Mouse (Mus musculus) brain, embryonic 14.5 days (tissue): Measurements from ENCODE around the gene Cadps2. TPM values are rescaled to one million over a fixed set of nuclear protein-coding genes. Genes with fewer than 3 reads are reported as not detected.

Source experiments
- DNase-seq: peaks from one replicate; pipeline ENCODE4 v3.0.0-alpha.2; 2011; ENCODE audit warnings: low read depth
- CTCF ChIP-seq: fragments of 200-500 bp; IDR thresholded peaks from 2 replicates; pipeline ENCODE4 v1.5.1; 2012; ENCODE audit warnings: inconsistent platforms, mild to moderate bottlenecking, moderate library complexity, borderline replicate concordance; ENCODE audit not compliant: insufficient read depth, insufficient read length; ENCODE audit errors: extremely low read depth
- POLR2A ChIP-seq: fragments of 200-500 bp; IDR thresholded peaks from 2 replicates; pipeline ENCODE4 v1.6.1; 2012; ENCODE audit warnings: mild to moderate bottlenecking, inconsistent platforms, borderline replicate concordance; ENCODE audit not compliant: poor library complexity, insufficient read depth, insufficient read length, severe bottlenecking; ENCODE audit errors: extremely low read depth
- polyA plus RNA-seq: library from polyadenylated mRNA; depleted of rRNA; stranded (reverse); fragments of >200 nt; gene quantifications from 2 replicates; pipeline ENCODE4 v1.2.3, GENCODE M21; 2012

Cadps2 gene
- polyA plus RNA-seq, 1 experiment: 7.7 TPM

GRCm38 (mm10) chr6:23471830-23472229, 367.4 kb downstream of the Cadps2 start:
- TF ChIP-seq CTCF (no peak), POLR2A (no peak)
- DNase-seq: no peak

GRCm38 (mm10) chr6:23467885-23468284, 371.3 kb downstream of the Cadps2 start:
- peak; percentile 65 for DNase-seq
- TF ChIP-seq CTCF: no peak
- no peak for TF ChIP-seq POLR2A

- peak; percentile 73 for DNase-seq
- TF ChIP-seq POLR2A (no peak), CTCF (peak; percentile 42; the same call in 1 of the 2 replicates)
Observed at GRCm38 (mm10) chr6:23462600-23463280, 376.5 kb downstream of the Cadps2 start.

- TF ChIP-seq POLR2A: no peak
- TF ChIP-seq CTCF: peak; percentile 84; the same call in 1 of the 2 replicates
- peak; percentile 95 for DNase-seq
Observed at GRCm38 (mm10) chr6:23457748-23458147, 381.5 kb downstream of the Cadps2 start.

GRCm38 (mm10) chr6:23453907-23454306, 385.3 kb downstream of the Cadps2 start:
- TF ChIP-seq POLR2A (no peak), CTCF (no peak)
- no peak for DNase-seq

- TF ChIP-seq CTCF: no peak
- TF ChIP-seq POLR2A: no peak
- DNase-seq: peak; percentile 82
Observed at GRCm38 (mm10) chr6:23439897-23440296, 399.3 kb downstream of the Cadps2 start.

GRCm38 (mm10) chr6:23410256-23411049, 428.8 kb downstream of the Cadps2 start:
- peak; percentile 41 for DNase-seq
- TF ChIP-seq CTCF (no peak), POLR2A (no peak)

GRCm38 (mm10) chr6:23394131-23394530, 445.1 kb downstream of the Cadps2 start:
- no peak for TF ChIP-seq CTCF
- TF ChIP-seq POLR2A: no peak
- DNase-seq: no peak

- DNase-seq: no peak
- TF ChIP-seq CTCF (no peak), POLR2A (no peak)
Observed at GRCm38 (mm10) chr6:23392711-23393110, 446.5 kb downstream of the Cadps2 start.

GRCm38 (mm10) chr6:23386711-23387110, 452.5 kb downstream of the Cadps2 start:
- DNase-seq: peak; percentile 79
- TF ChIP-seq CTCF: no peak
- no peak for TF ChIP-seq POLR2A

GRCm38 (mm10) chr6:23383004-23383347, 456.2 kb downstream of the Cadps2 start:
- no peak for DNase-seq
- TF ChIP-seq CTCF: no peak
- no peak for TF ChIP-seq POLR2A

- peak; percentile 95 for DNase-seq
- TF ChIP-seq CTCF: no peak
- TF ChIP-seq POLR2A: no peak
Observed at GRCm38 (mm10) chr6:23382283-23383003, 456.8 kb downstream of the Cadps2 start.
